Comparison of ENCODE assay signal across 16 mouse cellular contexts in the genomic region with DNA sequence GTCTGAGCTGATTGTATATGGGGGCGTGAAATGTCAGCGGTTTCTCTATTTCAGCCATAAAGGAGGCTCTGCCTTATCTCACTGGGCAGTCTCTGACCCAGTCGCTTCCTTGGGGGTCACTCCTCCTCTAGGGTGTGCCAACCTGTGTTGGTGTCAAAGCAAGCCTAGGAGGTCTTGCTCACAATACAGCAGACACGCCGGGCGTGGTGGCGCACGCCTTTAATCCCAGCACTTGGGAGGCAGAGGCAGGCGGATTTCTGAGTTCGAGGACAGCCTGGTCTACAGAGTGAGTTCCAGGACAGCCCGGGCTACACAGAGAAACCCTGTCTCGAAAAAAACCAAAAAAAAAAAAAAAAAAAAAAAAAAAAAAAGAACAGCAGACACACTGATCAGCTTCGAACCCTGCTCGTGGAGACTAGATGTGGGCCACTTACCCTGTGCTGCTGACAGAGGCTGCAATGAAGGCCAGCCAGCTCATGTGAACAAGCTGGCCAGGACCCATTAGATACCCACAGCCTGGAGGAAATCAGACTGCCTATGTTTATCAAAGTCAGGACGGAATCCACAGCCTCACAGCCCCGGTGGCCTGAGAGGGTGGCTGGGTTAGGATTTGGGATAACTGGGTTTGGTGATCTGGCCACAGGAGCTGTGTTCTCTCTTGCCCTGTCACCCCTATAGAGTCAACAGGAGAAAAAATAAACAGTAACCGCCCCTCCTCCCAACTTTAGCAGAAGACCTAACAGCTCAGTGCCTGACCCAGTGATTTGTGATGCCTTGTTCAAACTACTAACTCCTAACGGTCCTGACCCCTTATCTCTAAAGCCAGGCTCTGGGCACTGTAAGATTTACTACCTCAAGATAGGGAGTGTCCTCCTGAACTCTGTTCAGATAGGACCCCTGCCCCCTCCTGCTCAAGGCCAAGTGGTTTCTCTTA. TPM values are rescaled to one million over a fixed set of nuclear protein-coding genes. Genes with fewer than 3 reads are reported as not detected.
DNase-seq lines count a peak whose midpoint lies in the region; ATAC-seq lines count a peak whose summit lies in the region.
"Had no signal": no experiment of that assay in that cellular context is flagged by ENCODE, and none has a peak within 500 bp of the region (broad histone marks: within the 10 kb centered on the region; RNA-seq: fewer than 3 reads in every experiment).

No protein-coding gene starts in this region.

- H3K27ac ChIP-seq in liver, embryonic 11.5 days (ENCODE audit: low read depth, low read length): peak overlapping the region; percentile 70
- H3K27ac ChIP-seq in heart, embryonic 15.5 days: peak overlapping the region; percentile 57
- peak overlapping the region; percentile 78 for H3K27ac ChIP-seq in liver, embryonic 13.5 days
- H3K27ac ChIP-seq in forebrain, embryonic 15.5 days (replicated peaks): no peak overlapping the region
- H3K27ac ChIP-seq: embryonic facial prominence, embryonic 12.5 days; heart, adult 2 months; midbrain, embryonic 10.5 days had no signal

- whole genome bisulfite sequencing in liver, embryonic 11.5 days: 57% methylated on average over 18 of the region's 18 CpGs
- 62% methylated on average over 18 of the region's 18 CpGs for WGBS in heart, embryonic 15.5 days
- WGBS in liver, embryonic 13.5 days (ENCODE audit: insufficient replicate concordance): 55% methylated on average over 18 of the region's 18 CpGs
- WGBS in forebrain, embryonic 15.5 days: 89% methylated on average over 18 of the region's 18 CpGs

- no peaks in the 10 kb centered on the region for H3K27me3 ChIP-seq in liver, embryonic 11.5 days (replicated peaks; ENCODE audit: control insufficient read depth, insufficient read depth, low read length)
- no peaks in the 10 kb centered on the region for H3K27me3 ChIP-seq in heart, embryonic 15.5 days
- peaks cover 3% of the 10 kb centered on the region; the same call in 1 of the 2 replicates for H3K27me3 ChIP-seq in liver, embryonic 13.5 days
- no peaks in the 10 kb centered on the region for H3K27me3 ChIP-seq in forebrain, embryonic 15.5 days
- H3K27me3 ChIP-seq: embryonic facial prominence, embryonic 12.5 days had no signal

- peak; percentile 52 for DNase-seq in liver, embryonic 11.5 days (ENCODE audit: low spot score)
- DNase-seq in liver: no peak
- DNase-seq in liver, embryonic 13.5 days: peak; percentile 10
- no peak for DNase-seq in gastrocnemius, postnatal 10 days
- DNase-seq in layer of hippocampus, adult 9-11 months: no peak
- no peak for DNase-seq in frontal cortex, postnatal 36 days (ENCODE audit: low spot score in 2 of 2)
- DNase-seq: adrenal gland, postnatal 10 days; cerebellum, adult 9-11 months; kidney, postnatal 10 days; lung, embryonic 14.5 days; thymus, postnatal 25 days had no signal

- ATAC-seq in liver, embryonic 11.5 days (replicated peaks; ENCODE audit: low FRiP score): peak; percentile 77
- ATAC-seq in heart, embryonic 15.5 days (replicated peaks; ENCODE audit: insufficient number of reproducible peaks, insufficient read depth, low FRiP score, low read depth): no peak; the same call in 1 of the 2 replicates
- ATAC-seq in liver, embryonic 13.5 days (ENCODE audit: low read depth): peak; percentile 78
- no peak for ATAC-seq in forebrain, embryonic 15.5 days (replicated peaks)

- H3K36me3 ChIP-seq in liver, embryonic 11.5 days (ENCODE audit: control insufficient read depth, insufficient read depth, low read length): no peaks in the 10 kb centered on the region
- H3K36me3 ChIP-seq in heart, embryonic 15.5 days: no peaks in the 10 kb centered on the region
- H3K36me3 ChIP-seq in liver, embryonic 13.5 days: no peaks in the 10 kb centered on the region
- no peaks in the 10 kb centered on the region for H3K36me3 ChIP-seq in forebrain, embryonic 15.5 days
- H3K36me3 ChIP-seq: embryonic facial prominence, embryonic 12.5 days; midbrain, embryonic 10.5 days had no signal

- peak overlapping the region; percentile 34; the same call in 1 of the 2 replicates for H3K9ac ChIP-seq in liver, embryonic 11.5 days (ENCODE audit: low read depth, low read length)
- H3K9ac ChIP-seq in heart, embryonic 15.5 days: no peak overlapping the region
- no peak overlapping the region for H3K9ac ChIP-seq in liver, embryonic 13.5 days
- H3K9ac ChIP-seq in forebrain, embryonic 15.5 days (replicated peaks): no peak overlapping the region
- H3K9ac ChIP-seq: embryonic facial prominence, embryonic 12.5 days; lung, embryonic 14.5 days had no signal

- H3K9me3 ChIP-seq in liver, embryonic 11.5 days (ENCODE audit: control insufficient read depth, low read length): no peaks in the 10 kb centered on the region
- H3K9me3 ChIP-seq in heart, embryonic 15.5 days (replicated peaks): no peaks in the 10 kb centered on the region
- H3K9me3 ChIP-seq in liver, embryonic 13.5 days (replicated peaks): no peaks in the 10 kb centered on the region
- no peaks in the 10 kb centered on the region for H3K9me3 ChIP-seq in forebrain, embryonic 15.5 days
- H3K9me3 ChIP-seq: embryonic facial prominence, embryonic 12.5 days; midbrain, embryonic 10.5 days had no signal

- peak overlapping the region; percentile 13; the same call in 1 of the 2 replicates for H3K4me2 ChIP-seq in liver, embryonic 11.5 days
- H3K4me2 ChIP-seq in heart, embryonic 15.5 days: no peak overlapping the region
- no peak overlapping the region for H3K4me2 ChIP-seq in liver, embryonic 13.5 days
- no peak overlapping the region for H3K4me2 ChIP-seq in forebrain, embryonic 15.5 days (replicated peaks)
- H3K4me2 ChIP-seq: embryonic facial prominence, embryonic 12.5 days; lung, embryonic 14.5 days had no signal

- H3K4me1 ChIP-seq in liver, embryonic 11.5 days (replicated peaks; ENCODE audit: control insufficient read depth, insufficient read depth, low read length): peaks cover 16% of the 10 kb centered on the region
- peaks cover 23% of the 10 kb centered on the region for H3K4me1 ChIP-seq in heart, embryonic 15.5 days (replicated peaks)
- H3K4me1 ChIP-seq in liver, embryonic 13.5 days (replicated peaks): peaks cover 18% of the 10 kb centered on the region
- H3K4me1 ChIP-seq in forebrain, embryonic 15.5 days: no peaks in the 10 kb centered on the region

- H3K4me3 ChIP-seq in liver, embryonic 11.5 days (ENCODE audit: low read depth, low read length): no peak overlapping the region
- H3K4me3 ChIP-seq in heart, embryonic 15.5 days: no peak overlapping the region
- no peak overlapping the region for H3K4me3 ChIP-seq in liver, embryonic 13.5 days (replicated peaks)
- H3K4me3 ChIP-seq in forebrain, embryonic 15.5 days: no peak overlapping the region
- H3K4me3 ChIP-seq: embryonic facial prominence, embryonic 12.5 days; heart, adult 2 months; midbrain, embryonic 10.5 days had no signal

RNA-seq across cellular contexts. Expression of gene Cage1, which starts 36.8 kb away (rescaled TPM):
- 0.96 and 0.97 TPM in 2 replicates for polyA plus RNA-seq in liver, embryonic 11.5 days (2014; fragmentation: Nextera tagmentation; extraction: Ambion mirVana)
- polyA plus RNA-seq in heart, embryonic 15.5 days (2015; fragmentation: Nextera tagmentation; extraction: Ambion mirVana): 1.00 and 1.3 TPM in 2 replicates
- polyA plus RNA-seq in liver, embryonic 13.5 days (2015; fragmentation: Nextera tagmentation; extraction: Ambion mirVana): 0.50 and 0.60 TPM in 2 replicates
- polyA plus RNA-seq in forebrain, embryonic 15.5 days (2015; fragmentation: Nextera tagmentation; extraction: Ambion mirVana): 1.6 and 1.7 TPM in 2 replicates
- 1 to 10 TPM in 1 of 2 experiments, under 1 TPM in 1; 0.92 to 1.4 TPM for total RNA-seq in gastrocnemius, postnatal 10 days (2021)

RNA-seq across cellular contexts. Expression of gene Riok1, which starts 36.8 kb away (rescaled TPM):
- 48.2 and 48.7 TPM in 2 replicates for polyA plus RNA-seq in liver, embryonic 11.5 days (2014; fragmentation: Nextera tagmentation; extraction: Ambion mirVana)
- 29.6 and 31.3 TPM in 2 replicates for polyA plus RNA-seq in heart, embryonic 15.5 days (2015; fragmentation: Nextera tagmentation; extraction: Ambion mirVana)
- polyA plus RNA-seq in liver, embryonic 13.5 days (2015; fragmentation: Nextera tagmentation; extraction: Ambion mirVana): 26.2 and 30.0 TPM in 2 replicates
- polyA plus RNA-seq in forebrain, embryonic 15.5 days (2015; fragmentation: Nextera tagmentation; extraction: Ambion mirVana): 53.6 and 60.9 TPM in 2 replicates
- 10 to 100 TPM; 11.2 to 14.6 TPM for total RNA-seq in gastrocnemius, postnatal 10 days (2021)

Comparison
In these comparisons a context has a peak if more than half of its experiments do, and no peak if none do; other contexts are left out.
1. DNase-seq: peak in liver, embryonic 11.5 days (single experiment) and liver, embryonic 13.5 days (single experiment); none in liver (single experiment), gastrocnemius, postnatal 10 days (single experiment), layer of hippocampus, adult 9-11 months (single experiment) and frontal cortex, postnatal 36 days (0 of 2).
2. ATAC-seq: peak in liver, embryonic 11.5 days (single experiment) and liver, embryonic 13.5 days (single experiment); none in heart, embryonic 15.5 days (single experiment) and forebrain, embryonic 15.5 days (single experiment).